Mouse (Mus musculus): ENCODE results near the gene Clk4. TPM values are rescaled to one million over a fixed set of nuclear protein-coding genes. Genes with fewer than 3 reads are reported as not detected.

The Clk4 gene
- polyA plus RNA-seq, 1 experiment from 2014 or later: 72.2 TPM

DNA sequence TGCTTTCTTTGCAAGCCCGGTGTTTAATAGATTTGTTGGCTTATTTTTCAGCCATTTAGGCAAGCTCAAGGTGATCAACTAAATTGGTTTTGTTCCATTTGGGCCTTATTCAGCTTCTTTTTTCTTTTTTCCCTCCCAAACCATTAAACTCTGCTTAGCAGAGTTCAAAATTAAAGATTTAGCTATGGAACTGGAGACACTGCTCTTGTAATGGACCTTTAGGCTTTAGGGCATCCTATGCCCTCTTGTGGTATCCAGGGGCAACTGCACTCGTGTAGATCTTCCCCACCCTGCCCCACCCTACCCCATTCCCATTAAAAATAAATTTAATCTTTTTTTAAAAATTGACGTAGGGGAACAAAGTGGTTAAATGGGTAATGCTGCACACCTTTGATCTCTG lies 3.8 kb downstream of the Clk4 start:
- Histone ChIP-seq H3K4me1 (replicated peaks) (peaks cover 31% of the 10 kb centered on the region), H3K27me3 (no peaks in the 10 kb centered on the region), H3K9me3 (replicated peaks) (no peaks in the 10 kb centered on the region), H3K36me3 (peaks cover 12% of the 10 kb centered on the region), H3K9ac (no peak overlapping the region), H3K27ac (no peak overlapping the region), H3K4me3 (0 out of 2 replicates have a peak overlapping the region, but pooled peaks have one; percentile 84), H3K4me2 (peak overlapping the region; percentile 80)
- 45% methylated on average over 3 of the region's 3 CpGs for WGBS
- no peak for ATAC-seq (replicated peaks; ENCODE audit: insufficient number of reproducible peaks, insufficient read depth, low FRiP score, low read depth)

DNA sequence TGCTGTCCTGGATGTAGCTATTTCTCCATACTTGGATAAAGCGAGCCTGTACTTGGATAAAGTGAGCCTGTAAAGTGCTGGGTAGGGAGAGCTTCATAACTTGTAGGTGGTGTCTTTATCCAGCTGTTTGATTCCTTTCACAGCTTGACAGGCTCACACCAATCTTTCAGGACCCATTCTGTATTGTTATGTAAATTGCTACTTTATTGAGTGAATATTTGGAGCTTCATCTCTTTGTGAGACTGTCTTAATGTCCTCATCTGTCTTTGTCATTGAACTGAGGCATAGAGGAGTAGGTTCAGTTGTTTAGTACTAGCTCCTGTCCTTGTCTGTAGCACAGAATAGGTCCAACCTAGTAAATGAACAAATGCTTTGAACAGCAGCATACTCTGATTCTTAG lies 12.9 kb downstream of the Clk4 start:
- H3K4me1 ChIP-seq (replicated peaks): no peaks in the 10 kb centered on the region
- H3K4me2 ChIP-seq: no peak overlapping the region
- H3K27me3 ChIP-seq: no peaks in the 10 kb centered on the region
- peaks cover 68% of the 10 kb centered on the region for H3K36me3 ChIP-seq
- no peak overlapping the region for H3K27ac ChIP-seq
- WGBS: 92% methylated on average over 1 of the region's 1 CpGs
- no peak overlapping the region for H3K4me3 ChIP-seq
- no peak overlapping the region for H3K9ac ChIP-seq
- ATAC-seq (replicated peaks; ENCODE audit: insufficient number of reproducible peaks, insufficient read depth, low FRiP score, low read depth): no peak
- no peaks in the 10 kb centered on the region for H3K9me3 ChIP-seq (replicated peaks)

DNA sequence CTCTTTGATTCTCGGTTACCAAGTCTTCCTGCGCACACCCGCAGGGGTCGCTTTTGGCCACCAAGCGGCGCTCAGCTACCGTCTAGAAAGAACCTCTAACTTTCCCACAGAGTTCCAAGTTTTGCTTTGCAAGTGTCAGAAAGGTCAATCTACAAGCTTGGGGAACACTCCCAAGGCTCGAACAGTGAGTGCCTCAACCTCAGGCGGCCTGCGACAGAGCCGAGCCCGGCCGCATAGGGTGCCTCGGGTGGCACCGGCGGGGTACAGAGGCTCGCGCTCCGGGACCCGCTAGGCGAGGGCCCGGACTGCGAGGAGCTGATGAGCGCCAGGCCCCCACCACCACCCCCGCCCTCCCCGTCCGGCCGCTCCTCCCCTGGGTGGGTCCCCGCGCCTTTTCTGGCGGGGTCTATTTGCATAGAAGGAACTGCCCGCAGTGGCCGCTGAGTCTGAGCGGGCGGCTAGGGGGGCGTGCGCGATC lies 28.1 kb downstream of the Clk4 start, which contains the start of gene Col23a1:
Gene Col23a1 (plus strand): TSS at position 357 of the 478 bp plus-strand sequence.
- Histone ChIP-seq H3K4me1 (replicated peaks) (peaks cover 13% of the 10 kb centered on the region), H3K27ac (peak within 1 kb of the TSS; percentile 59), H3K9ac (peak within 1 kb of the TSS; percentile 63), H3K9me3 (replicated peaks) (no peaks in the 10 kb centered on the region), H3K27me3 (peaks cover 19% of the 10 kb centered on the region), H3K4me3 (peak within 1 kb of the TSS; percentile 58), H3K36me3 (no peaks in the 10 kb centered on the region), H3K4me2 (peak within 1 kb of the TSS; percentile 91)
- ATAC-seq (replicated peaks; ENCODE audit: insufficient number of reproducible peaks, insufficient read depth, low FRiP score, low read depth): peak; percentile 94
- WGBS: 1% methylated on average over 38 of the region's 38 CpGs

DNA sequence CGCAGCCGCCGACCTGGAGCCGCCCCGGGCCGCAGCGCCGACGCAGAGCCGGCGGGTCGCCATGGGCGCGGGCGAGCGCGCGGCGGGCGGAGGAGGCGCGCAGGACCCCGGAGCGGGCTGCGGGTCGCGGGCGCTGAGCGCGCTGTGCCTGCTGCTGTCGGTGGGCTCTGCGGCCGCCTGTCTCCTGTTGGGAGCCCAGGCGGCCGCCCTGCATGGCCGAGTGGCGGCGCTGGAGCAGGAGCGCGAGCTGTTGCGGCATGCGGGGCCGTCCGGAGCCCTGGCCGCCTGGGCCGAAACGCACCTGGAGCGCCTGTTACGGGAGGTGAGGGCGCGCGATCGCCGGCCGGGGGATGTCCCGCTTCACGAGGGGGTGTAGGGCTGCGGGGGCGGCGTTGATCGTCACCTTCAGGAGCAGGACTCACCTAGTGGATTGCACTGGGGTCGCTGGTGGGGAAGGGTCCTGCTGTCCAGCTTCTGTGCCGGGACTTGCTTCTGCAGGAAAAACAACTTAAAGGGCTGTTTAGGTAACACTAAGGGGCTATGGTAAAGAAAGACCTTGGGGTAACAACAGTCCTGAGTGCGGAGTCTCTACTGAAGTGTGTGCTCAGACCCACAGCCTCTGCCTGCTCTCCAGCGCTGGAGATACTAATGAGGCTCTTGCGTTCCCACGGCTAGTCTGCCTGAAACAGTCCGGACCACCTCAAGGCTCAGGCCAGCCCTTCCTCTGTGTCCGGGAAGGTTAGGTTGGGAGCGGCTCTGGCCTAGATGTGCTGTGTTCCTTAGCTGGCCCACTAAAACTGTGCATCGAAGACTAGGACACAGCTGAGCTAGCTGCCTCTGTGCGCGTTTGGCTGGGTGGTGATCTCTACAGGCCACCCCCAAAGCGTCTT lies 28.8 kb downstream of the Clk4 start:
- H3K9me3 ChIP-seq (replicated peaks): no peaks in the 10 kb centered on the region
- peaks cover 13% of the 10 kb centered on the region for H3K4me1 ChIP-seq (replicated peaks)
- peak overlapping the region; percentile 63 for H3K9ac ChIP-seq
- ATAC-seq (replicated peaks; ENCODE audit: insufficient number of reproducible peaks, insufficient read depth, low FRiP score, low read depth): peak; percentile 76
- H3K4me2 ChIP-seq: peak overlapping the region; percentile 91
- H3K36me3 ChIP-seq: no peaks in the 10 kb centered on the region
- WGBS: 2% methylated on average over 71 of the region's 74 CpGs
- H3K27me3 ChIP-seq: peaks cover 19% of the 10 kb centered on the region
- peak overlapping the region; percentile 18; the same call in 1 of the 2 replicates for H3K27ac ChIP-seq
- H3K4me3 ChIP-seq: peak overlapping the region; percentile 58

DNA sequence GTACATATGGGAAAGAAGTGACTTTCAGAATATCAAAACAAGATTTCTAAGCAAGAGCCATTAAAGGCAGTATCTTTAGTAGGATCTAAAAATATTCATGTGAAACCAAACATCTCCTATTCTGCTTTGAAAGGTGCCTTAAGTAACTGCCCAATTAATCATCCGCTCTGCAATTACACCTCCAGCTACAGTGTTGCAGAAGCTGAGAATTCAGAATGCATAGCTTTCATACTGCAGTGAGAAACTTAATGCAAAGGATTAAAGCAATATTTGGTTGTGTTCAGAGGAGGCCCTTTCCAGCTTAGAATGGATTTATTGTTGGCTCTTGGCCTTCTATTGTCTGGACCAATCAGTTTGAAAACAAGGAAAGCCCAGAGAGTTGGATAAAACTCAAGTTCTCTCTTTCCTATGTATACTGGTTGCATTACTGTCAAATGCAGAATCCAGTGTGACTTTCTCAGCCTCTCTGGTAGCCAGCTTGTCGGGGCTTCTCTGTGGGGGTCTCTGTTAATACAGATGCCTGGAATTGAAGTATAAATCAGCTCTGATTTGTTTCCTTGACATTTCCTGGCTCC lies 32.5 kb downstream of the Clk4 start:
- 73% methylated on average over 2 of the region's 2 CpGs for WGBS

DNA sequence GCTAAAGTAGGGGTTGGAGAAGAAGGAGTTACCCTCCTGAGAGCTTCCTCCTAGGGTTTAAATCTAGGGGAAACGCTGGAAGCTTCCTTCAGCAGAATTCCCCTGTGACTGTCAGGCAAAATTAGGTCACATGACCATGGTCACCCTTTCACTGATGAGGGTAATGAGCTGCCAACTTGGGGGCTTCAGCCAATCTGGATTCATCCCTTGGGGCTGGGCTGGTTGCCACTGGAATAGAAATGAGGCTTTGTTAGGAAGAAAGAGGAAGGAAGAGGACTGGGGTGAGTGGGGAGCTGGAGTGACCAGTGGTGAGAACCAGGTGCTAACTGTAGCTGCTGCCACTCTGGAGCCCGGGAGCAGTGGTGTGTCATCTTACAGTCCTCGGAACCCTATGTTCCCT lies 34.2 kb downstream of the Clk4 start:
- peaks cover under 1% of the 10 kb centered on the region; the same call in 1 of the 2 replicates for H3K4me1 ChIP-seq (replicated peaks)
- H3K4me2 ChIP-seq: no peak overlapping the region
- WGBS: 76% methylated on average over 3 of the region's 3 CpGs
- H3K4me3 ChIP-seq: no peak overlapping the region
- no peak for ATAC-seq (replicated peaks; ENCODE audit: insufficient number of reproducible peaks, insufficient read depth, low FRiP score, low read depth)
- no peaks in the 10 kb centered on the region for H3K36me3 ChIP-seq
- no peaks in the 10 kb centered on the region for H3K9me3 ChIP-seq (replicated peaks)
- no peak overlapping the region for H3K27ac ChIP-seq
- peaks cover 19% of the 10 kb centered on the region for H3K27me3 ChIP-seq
- H3K9ac ChIP-seq: no peak overlapping the region

More for the DNA sequence above, 32.5 kb downstream of the Clk4 start:
- Histone ChIP-seq H3K4me3 (no peak overlapping the region), H3K9ac (no peak overlapping the region), H3K9me3 (replicated peaks) (no peaks in the 10 kb centered on the region), H3K27me3 (peaks cover 19% of the 10 kb centered on the region), H3K27ac (no peak overlapping the region), H3K36me3 (no peaks in the 10 kb centered on the region), H3K4me1 (replicated peaks) (peaks cover 10% of the 10 kb centered on the region), H3K4me2 (no peak overlapping the region)
- ATAC-seq (replicated peaks; ENCODE audit: insufficient number of reproducible peaks, insufficient read depth, low FRiP score, low read depth): no peak

DNA sequence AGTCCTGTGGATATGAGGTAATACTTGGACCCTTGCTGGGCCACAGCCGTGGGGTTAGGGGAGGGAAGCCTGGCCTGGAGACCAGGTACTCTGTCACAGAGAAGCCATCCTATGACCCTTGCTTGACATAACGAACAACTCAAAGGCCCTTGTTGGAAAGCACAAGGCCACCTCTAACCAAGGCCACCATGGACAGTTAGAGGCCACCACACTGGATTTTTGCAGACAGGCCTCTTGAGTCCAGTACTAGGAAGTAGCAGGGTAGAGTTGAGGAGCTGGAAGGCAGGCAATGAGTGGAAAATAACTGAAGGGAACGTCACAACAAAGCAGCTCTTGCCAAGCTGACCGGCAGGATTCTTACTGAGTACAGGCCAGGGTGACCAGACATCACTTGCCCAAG lies 37.2 kb downstream of the Clk4 start:
- no peak overlapping the region for H3K4me3 ChIP-seq
- no peaks in the 10 kb centered on the region for H3K9me3 ChIP-seq (replicated peaks)
- no peak overlapping the region for H3K27ac ChIP-seq
- no peak overlapping the region for H3K4me2 ChIP-seq
- H3K27me3 ChIP-seq: no peaks in the 10 kb centered on the region
- no peak for ATAC-seq (replicated peaks; ENCODE audit: insufficient number of reproducible peaks, insufficient read depth, low FRiP score, low read depth)
- no peak overlapping the region for H3K9ac ChIP-seq
- no peaks in the 10 kb centered on the region for H3K36me3 ChIP-seq
- H3K4me1 ChIP-seq (replicated peaks): no peaks in the 10 kb centered on the region
- 77% methylated on average over 4 of the region's 4 CpGs for WGBS

DNA sequence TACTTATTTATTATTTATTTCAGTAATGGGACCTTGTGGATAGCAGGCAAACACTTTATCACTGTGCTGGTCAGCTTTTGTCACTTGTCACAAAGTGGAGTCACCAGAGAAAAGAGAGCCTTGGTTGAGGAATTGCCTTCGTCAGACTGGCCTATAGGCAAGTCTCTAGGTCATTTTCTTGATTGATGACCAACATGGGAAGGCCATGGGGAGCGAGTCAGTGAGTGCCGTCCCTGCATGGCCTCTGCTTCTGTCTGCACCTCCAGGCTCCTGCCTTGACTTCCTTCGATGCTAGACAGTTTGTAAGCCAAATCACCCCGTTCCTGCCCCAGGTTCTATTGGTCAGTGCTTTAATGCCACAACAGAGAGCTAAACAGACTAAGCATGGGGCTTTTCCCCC lies 40.9 kb downstream of the Clk4 start:
- Histone ChIP-seq H3K9me3 (replicated peaks) (no peaks in the 10 kb centered on the region), H3K9ac (no peak overlapping the region), H3K36me3 (no peaks in the 10 kb centered on the region), H3K4me3 (no peak overlapping the region), H3K4me2 (no peak overlapping the region), H3K27me3 (no peaks in the 10 kb centered on the region), H3K4me1 (replicated peaks) (no peaks in the 10 kb centered on the region), H3K27ac (no peak overlapping the region)
- no peak for ATAC-seq (replicated peaks; ENCODE audit: insufficient number of reproducible peaks, insufficient read depth, low FRiP score, low read depth)
- WGBS: 76% methylated on average over 5 of the region's 5 CpGs

DNA sequence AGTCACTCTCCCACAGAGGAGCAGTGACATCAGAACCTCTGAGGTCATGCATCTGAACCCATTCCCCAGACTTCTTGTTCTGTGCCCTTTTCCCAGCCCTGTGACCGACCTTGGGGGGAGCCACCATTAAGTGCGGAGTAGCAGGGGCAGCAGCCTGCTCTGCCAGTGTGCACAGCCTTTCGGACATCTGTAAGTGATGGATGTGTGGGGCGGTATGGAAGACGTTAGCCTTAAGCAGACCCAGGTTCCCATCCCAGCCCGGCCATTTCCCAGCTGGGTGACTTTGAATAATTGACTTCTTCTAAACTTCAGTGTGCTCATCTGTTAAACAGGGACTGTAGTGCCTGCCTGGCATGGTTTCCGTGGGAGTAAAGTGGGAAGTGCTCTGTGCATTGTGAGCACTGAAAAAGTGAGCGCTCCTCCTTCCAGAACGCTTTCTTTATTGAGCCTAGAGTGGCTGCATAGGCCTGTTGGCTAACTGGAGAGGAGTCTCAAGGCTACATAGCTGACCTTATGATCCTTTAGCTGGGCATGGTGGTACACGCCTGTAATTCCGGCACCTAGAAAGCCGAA lies 42.5 kb downstream of the Clk4 start:
- Histone ChIP-seq H3K4me1 (replicated peaks) (no peaks in the 10 kb centered on the region; the same call in 1 of the 2 replicates), H3K4me3 (no peak overlapping the region), H3K9me3 (replicated peaks) (no peaks in the 10 kb centered on the region), H3K27ac (no peak overlapping the region), H3K36me3 (no peaks in the 10 kb centered on the region), H3K4me2 (no peak overlapping the region), H3K27me3 (no peaks in the 10 kb centered on the region), H3K9ac (no peak overlapping the region)
- WGBS: 74% methylated on average over 12 of the region's 12 CpGs
- ATAC-seq (replicated peaks; ENCODE audit: insufficient number of reproducible peaks, insufficient read depth, low FRiP score, low read depth): no peak

DNA sequence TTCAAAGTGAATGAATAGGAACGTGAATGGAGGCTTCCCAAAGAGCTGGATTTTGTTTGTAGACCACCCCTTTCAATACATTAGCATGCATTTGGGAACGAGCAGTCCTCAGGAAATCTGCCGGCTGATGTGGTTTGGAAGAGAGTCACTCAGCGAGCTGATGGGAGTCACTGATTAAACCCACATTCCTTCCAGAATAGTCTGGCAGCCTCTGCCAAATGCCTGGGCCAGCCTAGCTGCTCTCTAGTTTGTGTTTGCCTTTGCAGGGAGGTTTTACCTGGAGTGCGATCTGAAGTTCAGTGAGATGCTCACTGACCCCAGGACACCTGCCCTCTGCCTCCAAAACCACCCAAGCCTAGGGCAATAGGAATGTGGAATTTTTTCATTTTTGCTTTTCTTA lies 46.8 kb downstream of the Clk4 start:
- WGBS: 30% methylated on average over 5 of the region's 5 CpGs
- no peaks in the 10 kb centered on the region for H3K36me3 ChIP-seq
- H3K9ac ChIP-seq: no peak overlapping the region

DNA sequence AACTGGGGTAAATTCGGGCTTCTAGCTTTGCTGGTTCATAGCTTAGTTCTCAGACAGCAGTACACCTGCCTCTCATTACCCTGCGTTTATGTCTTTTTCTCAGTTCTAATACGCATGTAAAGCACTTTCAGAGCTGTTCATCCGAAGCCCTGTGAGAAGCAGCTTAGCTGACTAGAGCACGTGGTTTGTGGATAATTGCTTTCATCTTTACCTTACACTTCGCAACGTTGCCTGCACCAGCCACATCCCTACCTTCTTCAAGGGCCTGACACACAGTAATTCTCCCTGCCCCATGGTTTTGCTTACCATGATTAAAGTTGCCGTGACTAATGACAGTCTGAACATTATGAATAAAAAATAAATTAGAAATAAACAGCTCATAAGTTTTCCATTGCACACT lies 50.3 kb downstream of the Clk4 start:
- H3K4me2 ChIP-seq: no peak overlapping the region

More for the DNA sequence above, 46.8 kb downstream of the Clk4 start:
- Histone ChIP-seq H3K27ac (no peak overlapping the region), H3K9me3 (replicated peaks) (no peaks in the 10 kb centered on the region), H3K4me3 (no peak overlapping the region), H3K4me1 (replicated peaks) (no peaks in the 10 kb centered on the region; the same call in 1 of the 2 replicates), H3K27me3 (no peaks in the 10 kb centered on the region), H3K4me2 (no peak overlapping the region)
- no peak for ATAC-seq (replicated peaks; ENCODE audit: insufficient number of reproducible peaks, insufficient read depth, low FRiP score, low read depth)

More for the DNA sequence above, 50.3 kb downstream of the Clk4 start:
- WGBS: 88% methylated on average over 8 of the region's 8 CpGs
- Histone ChIP-seq H3K9me3 (replicated peaks) (no peaks in the 10 kb centered on the region), H3K4me1 (replicated peaks) (no peaks in the 10 kb centered on the region; the same call in 1 of the 2 replicates), H3K27ac (no peak overlapping the region), H3K9ac (no peak overlapping the region), H3K4me3 (no peak overlapping the region), H3K36me3 (no peaks in the 10 kb centered on the region), H3K27me3 (no peaks in the 10 kb centered on the region)
- ATAC-seq (replicated peaks; ENCODE audit: insufficient number of reproducible peaks, insufficient read depth, low FRiP score, low read depth): no peak

Measured in heart, embryonic 15.5 days (tissue).